Mouse (Mus musculus): Measurements from ENCODE around the gene Thbs3. TPM values are rescaled to one million over a fixed set of nuclear protein-coding genes. Genes with fewer than 3 reads are reported as not detected.

Thbs3 gene
- total and polyA plus RNA-seq, 3 experiments: 4.3 to 6.1 (median 5.7) TPM

- peaks cover 0 to 22% of the 10 kb centered on the region in 2 experiments for H3K36me3 ChIP-seq (replicated peaks in 1 of 2; ENCODE audit: control insufficient read depth in 1 of 2, insufficient read depth in 1 of 2, low read length in 1 of 2)
- H3K4me2 ChIP-seq (ENCODE audit: insufficient read depth, low read depth, poor library complexity, severe bottlenecking): no peak overlapping the region
- H3K9me3 ChIP-seq (replicated peaks; ENCODE audit: low read length): no peaks in the 10 kb centered on the region
- no peak for TF ChIP-seq JUND (conservative IDR thresholded peaks at IDR 0.05; ENCODE audit: low read depth, low read length)
- no peak for TF ChIP-seq RCOR1 (conservative IDR thresholded peaks at IDR 0.05; ENCODE audit: low read depth, low read length)
- TF ChIP-seq ZMIZ1 (IDR thresholded peaks at IDR 0.05; ENCODE audit: low read depth, low read length): no peak
- TF ChIP-seq POLR2AphosphoS2 (IDR thresholded peaks at IDR 0.05; ENCODE audit: low read depth, low read length): no peak
- TF ChIP-seq IRF4 (IDR thresholded peaks at IDR 0.05; ENCODE audit: low read depth, low read length): no peak
- TF ChIP-seq MAFK (IDR thresholded peaks at IDR 0.05; ENCODE audit: insufficient replicate concordance, low read length): no peak
- no peak for TF ChIP-seq SMC3 (IDR thresholded peaks at IDR 0.05; ENCODE audit: low read depth, low read length)
- no peak for TF ChIP-seq EP300 (IDR thresholded peaks at IDR 0.05; ENCODE audit: low read length)
- TF ChIP-seq E2F4 (IDR thresholded peaks at IDR 0.05; ENCODE audit: insufficient replicate concordance, low read depth, low read length): no peak
- TF ChIP-seq KAT2A (IDR thresholded peaks at IDR 0.05; ENCODE audit: insufficient replicate concordance, low read length): no peak
- TF ChIP-seq MAZ (IDR thresholded peaks at IDR 0.05; ENCODE audit: low read depth, low read length): no peak
- no peak for TF ChIP-seq JUN (IDR thresholded peaks at IDR 0.05; ENCODE audit: insufficient read depth, low read depth, low read length)
- TF ChIP-seq BHLHE40 (IDR thresholded peaks at IDR 0.05; ENCODE audit: low read depth, low read length): no peak
- no peak for TF ChIP-seq ZKSCAN1 (IDR thresholded peaks at IDR 0.05; ENCODE audit: borderline replicate concordance, low read depth, low read length)
- no peak for TF ChIP-seq ELF1 (IDR thresholded peaks at IDR 0.05; ENCODE audit: low read depth, low read length)
- no peak for TF ChIP-seq ETS1 (conservative IDR thresholded peaks at IDR 0.05; ENCODE audit: low read depth, low read length)
- H3K27ac ChIP-seq (ENCODE audit: insufficient read depth, low read depth): no peak overlapping the region
- no peaks in the 10 kb centered on the region for H3K79me2 ChIP-seq (replicated peaks; ENCODE audit: control insufficient read depth, extremely low read depth, insufficient read depth, poor library complexity, severe bottlenecking)
- dilution Hi-C loops (cut with MboI; ENCODE audit: extremely low pct_ligation_motif_present, extremely low pct_unique_long_range_greater_than_20kb, low sequenced_read_pairs) (no loop called here), in situ Hi-C loops (cut with MboI; ENCODE audit: low pct_ligation_motif_present, low pct_unique_long_range_greater_than_20kb, low sequenced_read_pairs) (no loop called here)
- no peak overlapping the region for H3K4me3 ChIP-seq (replicated peaks in 1 of 3; ENCODE audit: low read depth in 2 of 3, low read length in 2 of 3, poor library complexity in 1 of 3)
- H3K9ac ChIP-seq (ENCODE audit: insufficient read depth, low read depth): no peak overlapping the region
- no peak for DNase-seq (ENCODE audit: extremely low read depth)
- no peaks in the 10 kb centered on the region for H3K27me3 ChIP-seq (replicated peaks)
- peaks cover 3 to 22% of the 10 kb centered on the region in 2 experiments for H3K4me1 ChIP-seq (ENCODE audit: control insufficient read depth in 1 of 2, insufficient read depth in 2 of 2)
These were observed 11.4 kb downstream of the Thbs3 start for GRCm38 (mm10) chr3:89226361-89226760.

- in situ Hi-C loops (cut with MboI; ENCODE audit: low pct_ligation_motif_present, low pct_unique_long_range_greater_than_20kb, low sequenced_read_pairs): no loop called here
- no peaks in the 10 kb centered on the region for H3K79me2 ChIP-seq (replicated peaks; ENCODE audit: control insufficient read depth, extremely low read depth, insufficient read depth, poor library complexity, severe bottlenecking)
- TF ChIP-seq NELFE (IDR thresholded peaks at IDR 0.05; ENCODE audit: low read depth, low read length) (no peak), RCOR1 (conservative IDR thresholded peaks at IDR 0.05; ENCODE audit: low read depth, low read length) (no peak), IRF4 (IDR thresholded peaks at IDR 0.05; ENCODE audit: low read depth, low read length) (no peak), MEF2A (IDR thresholded peaks at IDR 0.05; ENCODE audit: borderline replicate concordance, low read depth, low read length) (no peak), ELF1 (IDR thresholded peaks at IDR 0.05; ENCODE audit: low read depth, low read length) (no peak), MAX (IDR thresholded peaks at IDR 0.05; ENCODE audit: low read length) (no peak), UBTF (IDR thresholded peaks at IDR 0.05; ENCODE audit: low read depth, low read length) (no peak), ETS1 (conservative IDR thresholded peaks at IDR 0.05; ENCODE audit: low read depth, low read length) (no peak), EP300 (IDR thresholded peaks at IDR 0.05; ENCODE audit: low read length) (no peak), E2F4 (IDR thresholded peaks at IDR 0.05; ENCODE audit: insufficient replicate concordance, low read depth, low read length) (no peak)
- peaks cover 8 to 27% of the 10 kb centered on the region in 2 experiments for H3K4me1 ChIP-seq (ENCODE audit: control insufficient read depth in 1 of 2, insufficient read depth in 2 of 2)
- H3K9ac ChIP-seq (ENCODE audit: insufficient read depth, low read depth): no peak within 1 kb of the TSS
- no peaks in the 10 kb centered on the region for H3K27me3 ChIP-seq (replicated peaks)
- no peak within 1 kb of the TSS for H3K27ac ChIP-seq (ENCODE audit: insufficient read depth, low read depth)
- peaks cover 0 to 21% of the 10 kb centered on the region in 2 experiments for H3K36me3 ChIP-seq (replicated peaks in 1 of 2; ENCODE audit: control insufficient read depth in 1 of 2, insufficient read depth in 1 of 2, low read length in 1 of 2)
- dilution Hi-C loops (cut with MboI; ENCODE audit: extremely low pct_ligation_motif_present, extremely low pct_unique_long_range_greater_than_20kb, low sequenced_read_pairs): no loop called here
- DNase-seq (ENCODE audit: extremely low read depth): no peak
- peak within 1 kb of the TSS; percentile 7; the same call in 1 of the 2 replicates for H3K4me2 ChIP-seq (ENCODE audit: insufficient read depth, low read depth, poor library complexity, severe bottlenecking)
- H3K9me3 ChIP-seq (replicated peaks; ENCODE audit: low read length): no peaks in the 10 kb centered on the region
- H3K4me3 ChIP-seq (replicated peaks in 1 of 3; ENCODE audit: low read depth in 2 of 3, low read length in 2 of 3, poor library complexity in 1 of 3): no peak within 1 kb of the TSS
These were observed 11.9 kb downstream of the Thbs3 start, which contains the start of gene Mtx1 for GRCm38 (mm10) chr3:89226900-89227299. TSS of gene Mtx1 (minus strand) at chr3:89227088.

Data from CH12.LX (cell line).